Mouse (Mus musculus) liver, embryonic 14.5 days (tissue): ENCODE results near the gene Dock7.

Experiments
- CTCF ChIP-seq: IDR thresholded peaks from 2 replicates; pipeline ENCODE4 v1.5.1; 2016; ENCODE audit warnings: antibody characterized with exemption, low read depth, control low read depth
- EP300 ChIP-seq: IDR thresholded peaks from 2 replicates; pipeline ENCODE4 v1.6.1; 2016; ENCODE audit warnings: antibody characterized with exemption, low read depth

GRCm38 (mm10) chr4:99119051-99119450 is 1.7 kb downstream of the Dock7 start:
- no peak for TF ChIP-seq CTCF
- TF ChIP-seq EP300: no peak
